Mouse (Mus musculus) cortical plate, adult 2 months (tissue): ENCODE results near the gene Gm49395. TPM values are rescaled to one million over a fixed set of nuclear protein-coding genes. Genes with fewer than 3 reads are reported as not detected.

Source experiments
- H3K27ac ChIP-seq: fragments of 200-500 bp; 2 replicates; pipeline ENCODE4 v1.5.1; 2012; ENCODE audit warnings: low read length, control low read depth, inconsistent platforms; ENCODE audit not compliant: insufficient read depth
- H3K4me1 ChIP-seq: fragments of 200-500 bp; 2 replicates; pipeline ENCODE4 v1.6.1; 2011; ENCODE audit warnings: low read length; ENCODE audit not compliant: control insufficient read depth, insufficient read depth
- H3K4me3 ChIP-seq: fragments of 200-500 bp; 2 replicates; pipeline ENCODE4 v1.5.1; 2011; ENCODE audit warnings: mild to moderate bottlenecking, low read length, control low read depth; ENCODE audit not compliant: insufficient read depth
- CTCF ChIP-seq: fragments of 200-500 bp; IDR thresholded peaks from 2 replicates; pipeline ENCODE4 v1.5.1; 2011; ENCODE audit warnings: mild to moderate bottlenecking, control low read depth, low read length; ENCODE audit not compliant: insufficient read depth; ENCODE audit errors: extremely low read depth
- POLR2A ChIP-seq: fragments of 200-500 bp; IDR thresholded peaks from 2 replicates; pipeline ENCODE4 v1.6.1; 2011; ENCODE audit warnings: mild to moderate bottlenecking, low read length, control low read depth; ENCODE audit not compliant: insufficient read depth; ENCODE audit errors: extremely low read depth
- polyA plus RNA-seq: library from polyadenylated mRNA; depleted of rRNA; stranded (reverse); fragments of >200 nt; gene quantifications from 2 replicates; pipeline ENCODE4 v1.2.3, GENCODE M21; 2012

Gm49395 gene
- polyA plus RNA-seq, 1 experiment, result 0.54 TPM

DNA sequence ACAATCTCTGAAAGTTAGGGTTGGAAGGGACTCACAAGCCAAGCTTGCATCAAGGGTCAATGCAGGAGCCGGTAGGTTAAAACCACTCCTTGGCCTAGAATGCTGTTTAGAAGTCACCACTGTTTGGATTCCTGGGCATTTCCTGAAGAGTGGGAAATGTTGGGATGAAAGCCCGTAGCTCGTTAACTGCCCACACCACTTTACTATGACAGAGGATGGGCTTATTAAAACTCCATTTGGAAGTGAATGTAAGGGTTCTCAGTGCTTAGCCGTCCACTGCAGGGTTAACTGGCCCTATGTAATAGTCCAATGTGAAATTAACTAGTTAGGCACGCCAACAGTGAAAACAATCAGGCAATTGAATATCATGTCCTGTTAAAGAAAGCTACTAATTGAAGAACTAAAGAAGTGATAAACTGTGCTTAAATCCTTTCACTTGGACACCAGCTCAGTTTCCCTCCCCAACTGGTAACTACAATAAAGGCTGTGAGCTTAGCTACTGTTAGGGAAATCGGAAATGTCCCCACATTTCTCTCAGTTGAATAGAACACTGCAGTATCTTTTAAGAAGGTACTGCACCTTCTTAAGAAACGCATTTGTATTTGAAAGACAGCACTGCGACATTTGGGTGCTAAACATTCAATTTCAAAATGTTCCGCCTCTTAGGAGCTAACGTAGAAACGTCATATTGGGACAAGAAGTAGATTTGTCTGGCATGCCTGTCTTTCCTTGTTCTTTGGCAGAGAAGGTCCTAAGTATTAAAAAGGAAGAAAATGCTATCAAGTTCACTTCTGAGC, 1.1 kb downstream of the Gm49395 start:
- Histone ChIP-seq H3K27ac (peak overlapping the region; percentile 82), H3K4me3 (peak overlapping the region; percentile 32), H3K4me1 (peaks cover 1% of the 10 kb centered on the region; the same call in 1 of the 2 replicates)
- TF ChIP-seq POLR2A, result no peak

DNA sequence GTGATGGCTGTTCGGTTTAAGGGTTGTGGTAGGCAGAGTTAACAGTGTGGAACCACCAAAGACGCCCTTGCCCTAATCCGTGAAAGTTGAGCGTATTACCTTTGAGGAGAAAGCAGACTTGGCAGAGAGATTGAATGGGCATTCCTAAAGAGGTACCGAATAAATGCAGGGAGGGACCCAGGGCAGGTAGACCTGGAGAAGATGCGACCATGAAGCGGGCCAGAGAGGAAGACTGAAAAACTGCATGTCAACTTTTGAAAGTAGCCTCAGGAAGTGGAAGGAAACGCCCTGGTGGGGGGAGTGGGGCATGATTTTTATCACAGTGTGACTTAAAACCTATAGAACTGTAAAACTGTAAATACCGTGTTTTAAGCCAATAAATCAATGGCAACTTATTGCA, 2.3 kb downstream of the Gm49395 start:
- Histone ChIP-seq H3K27ac (no peak overlapping the region), H3K4me1 (peaks cover 1% of the 10 kb centered on the region; the same call in 1 of the 2 replicates), H3K4me3 (no peak overlapping the region)
- TF ChIP-seq POLR2A, result no peak
- no peak for TF ChIP-seq CTCF

DNA sequence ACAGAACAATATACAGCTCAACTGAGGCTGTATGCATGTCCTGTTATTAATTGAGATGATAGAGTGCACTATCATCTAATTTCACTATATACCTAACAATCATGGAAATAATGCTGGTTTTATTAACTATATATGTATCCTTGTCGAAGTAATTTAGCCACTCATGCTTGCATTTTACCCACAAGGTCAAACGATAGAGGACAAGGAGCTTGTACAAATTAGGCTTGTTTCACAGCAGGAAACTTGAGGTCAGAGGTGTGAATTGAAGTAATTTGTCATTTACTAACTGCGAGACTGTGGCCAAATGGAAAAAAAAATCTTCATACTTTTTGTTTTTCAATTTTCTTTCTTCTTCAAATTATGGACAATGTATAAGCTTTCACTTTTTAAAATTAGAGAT, 3.5 kb downstream of the Gm49395 start:
- no peak overlapping the region for H3K4me3 ChIP-seq
- no peak overlapping the region for H3K27ac ChIP-seq
- no peak for TF ChIP-seq POLR2A
- TF ChIP-seq CTCF, result no peak
- peaks cover 1% of the 10 kb centered on the region; the same call in 1 of the 2 replicates for H3K4me1 ChIP-seq

DNA sequence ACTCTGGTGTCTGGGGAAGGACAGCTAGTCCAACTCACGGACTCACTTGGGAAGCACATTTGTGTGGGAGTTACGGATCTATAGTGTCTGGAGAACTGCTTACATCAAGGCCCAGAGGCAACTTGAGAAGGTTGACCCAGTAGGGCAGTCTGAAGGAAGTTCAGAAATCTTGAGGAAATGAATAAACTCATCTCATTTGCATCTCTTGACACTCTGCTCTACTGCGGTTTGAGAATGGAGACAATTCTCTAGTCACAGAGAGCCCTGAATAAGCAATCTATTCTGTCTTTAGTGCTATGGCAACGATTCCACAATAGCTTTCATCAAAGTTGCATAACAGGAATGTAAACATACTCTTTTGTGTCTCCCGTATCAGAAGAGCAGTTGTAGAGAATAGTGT, 4.8 kb downstream of the Gm49395 start:
- Histone ChIP-seq H3K4me1 (peaks cover 1% of the 10 kb centered on the region; the same call in 1 of the 2 replicates), H3K27ac (no peak overlapping the region), H3K4me3 (no peak overlapping the region)
- TF ChIP-seq POLR2A, result no peak
- no peak for TF ChIP-seq CTCF

DNA sequence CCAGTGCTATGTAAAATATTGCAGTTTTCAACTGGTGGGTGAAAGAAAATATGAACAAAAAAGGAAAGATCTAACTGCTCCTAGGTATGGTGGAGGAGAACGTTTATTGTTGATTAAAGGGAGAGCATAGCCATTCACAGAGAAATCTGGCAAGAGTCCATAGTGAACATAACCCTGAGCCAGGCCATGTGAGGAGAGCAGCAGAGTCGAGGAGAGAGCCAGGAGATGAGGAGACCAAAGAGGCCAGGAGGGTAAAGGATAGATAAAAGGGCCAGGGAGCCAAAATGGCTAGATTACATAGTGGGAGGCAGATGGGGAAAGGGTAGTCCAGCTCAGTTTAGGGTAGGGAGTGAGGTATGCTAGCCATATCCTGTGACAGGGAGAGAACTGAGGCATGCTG, 5.5 kb downstream of the Gm49395 start:
- Histone ChIP-seq H3K4me1 (peaks cover 1% of the 10 kb centered on the region; the same call in 1 of the 2 replicates), H3K27ac (no peak overlapping the region), H3K4me3 (no peak overlapping the region)
- no peak for TF ChIP-seq POLR2A
- no peak for TF ChIP-seq CTCF

DNA sequence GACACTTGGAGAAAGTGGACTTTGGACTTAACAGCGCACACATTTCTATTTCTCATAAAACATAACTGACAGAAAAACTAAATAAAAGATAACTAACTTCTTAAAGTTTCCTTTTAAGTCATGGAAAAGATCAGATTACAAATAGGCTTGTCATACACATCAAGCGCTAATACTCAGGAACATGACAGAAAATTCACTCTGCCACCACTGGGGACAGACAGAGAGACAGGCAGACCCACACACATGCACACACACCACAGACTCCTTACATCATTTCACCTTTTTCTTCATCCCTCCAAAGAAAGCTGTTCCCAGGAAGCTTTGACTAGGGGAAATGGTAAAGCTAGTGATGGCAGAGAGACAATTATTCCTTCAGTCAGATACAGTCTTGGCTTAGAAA, 6.3 kb downstream of the Gm49395 start:
- Histone ChIP-seq H3K4me3 (no peak overlapping the region), H3K27ac (no peak overlapping the region), H3K4me1 (peaks cover 1% of the 10 kb centered on the region; the same call in 1 of the 2 replicates)
- TF ChIP-seq CTCF, result no peak
- no peak for TF ChIP-seq POLR2A

DNA sequence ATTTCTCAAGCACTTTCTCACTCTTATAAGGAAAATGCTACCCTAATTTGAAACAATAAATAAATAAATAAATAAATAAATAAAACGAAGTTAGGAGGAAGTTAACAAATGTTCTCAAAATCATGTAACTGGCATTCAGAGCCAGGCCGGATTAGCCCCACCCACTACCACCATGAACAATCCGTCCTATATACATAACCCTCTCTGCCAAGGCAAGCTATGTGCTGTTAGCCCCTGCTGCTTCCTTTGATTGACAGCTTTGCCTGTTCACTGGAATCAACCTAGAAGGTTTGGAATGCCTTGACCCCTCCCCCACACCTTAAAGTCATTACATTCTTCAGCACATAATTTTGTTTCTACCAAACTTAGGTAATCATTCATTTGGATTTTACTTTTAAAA, 10.2 kb downstream of the Gm49395 start:
- no peak for TF ChIP-seq POLR2A
- TF ChIP-seq CTCF, result no peak
- no peak overlapping the region for H3K4me3 ChIP-seq
- H3K4me1 ChIP-seq, result 0 out of 2 replicates have a peak, but pooled peaks cover 2% of the 10 kb centered on the region
- H3K27ac ChIP-seq, result no peak overlapping the region

DNA sequence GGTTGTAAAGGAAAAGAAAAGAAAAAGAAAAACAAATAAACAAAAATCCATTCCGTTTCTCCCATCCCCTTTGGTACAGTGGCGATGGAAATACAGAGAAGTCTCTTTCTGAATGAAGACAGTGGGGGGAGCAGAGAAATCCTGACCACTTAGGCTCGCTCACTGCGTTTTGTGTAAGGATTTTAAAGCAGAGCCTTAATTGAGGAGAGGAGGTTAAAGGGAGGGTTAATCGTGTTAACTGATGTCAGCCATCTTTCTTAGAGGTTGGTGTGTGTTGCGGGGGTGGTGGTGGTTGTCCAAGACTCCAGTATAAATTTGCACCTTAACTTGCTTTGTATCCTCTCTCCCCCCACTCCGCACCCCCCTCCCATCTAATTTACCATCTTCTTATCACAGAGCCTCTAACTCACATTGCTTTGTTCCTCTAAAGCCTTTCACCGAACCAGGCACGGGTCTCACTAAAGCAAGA, 10.7 kb downstream of the Gm49395 start:
- Histone ChIP-seq H3K4me1 (0 out of 2 replicates have a peak, but pooled peaks cover 2% of the 10 kb centered on the region), H3K4me3 (peak overlapping the region; percentile 92; the same call in 1 of the 2 replicates), H3K27ac (no peak overlapping the region)
- TF ChIP-seq POLR2A (no peak), CTCF (no peak)

DNA sequence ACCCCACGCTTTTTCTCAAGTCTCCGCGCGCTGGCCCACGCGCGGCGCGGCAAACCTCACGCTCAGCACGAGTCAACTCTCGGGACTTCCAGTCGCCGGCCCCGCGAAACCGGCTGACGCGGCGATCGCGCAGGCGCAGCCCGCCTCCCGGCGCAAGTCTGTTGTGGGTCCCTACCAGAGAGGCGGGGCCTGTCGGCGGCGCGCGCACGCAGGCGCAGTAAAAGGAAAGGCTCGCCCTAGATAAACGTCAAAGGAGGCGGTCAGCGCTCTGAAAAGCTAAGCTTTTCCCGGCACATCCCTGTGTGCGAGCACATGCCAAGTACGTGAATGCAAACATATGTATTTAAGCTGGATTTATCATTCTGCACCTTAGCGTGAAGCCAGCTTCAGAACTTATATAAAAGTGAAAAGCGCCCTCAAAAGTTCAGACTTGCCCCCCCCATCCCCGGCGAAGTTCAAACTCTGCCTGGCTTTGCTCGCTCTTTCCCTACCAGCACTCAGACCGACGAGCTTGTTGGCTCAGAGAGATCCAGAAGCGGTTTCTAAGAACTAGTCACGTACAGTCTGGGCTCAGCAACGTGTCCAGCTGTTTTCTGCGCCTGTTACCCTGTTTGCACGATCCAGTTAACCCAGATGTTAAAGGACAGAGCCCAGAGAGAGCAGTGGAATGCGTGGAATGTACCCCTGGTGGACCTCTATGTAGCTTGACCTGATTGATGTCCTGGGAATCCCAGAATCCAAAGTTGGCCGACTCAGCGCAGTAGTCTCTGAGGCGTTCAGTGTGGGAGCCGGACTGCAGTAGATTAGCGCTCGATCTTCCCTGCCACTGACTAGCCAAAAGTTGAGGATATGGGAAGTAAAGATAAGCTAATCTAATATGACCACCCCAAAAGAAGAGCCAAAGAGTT, 11.4 kb downstream of the Gm49395 start, which contains the start of gene Pelo:
Gene Pelo (minus strand): TSS at position 118 of the 908 bp plus-strand sequence.
- no peak for TF ChIP-seq CTCF
- peak; percentile 65; the same call in 1 of the 2 replicates for TF ChIP-seq POLR2A
- Histone ChIP-seq H3K27ac (peak within 1 kb of the TSS; percentile 16), H3K4me1 (0 out of 2 replicates have a peak, but pooled peaks cover 2% of the 10 kb centered on the region), H3K4me3 (peak within 1 kb of the TSS; percentile 92)
